Mouse (Mus musculus): ENCODE results near the gene Cfap36.

The Cfap36 gene

DNA sequence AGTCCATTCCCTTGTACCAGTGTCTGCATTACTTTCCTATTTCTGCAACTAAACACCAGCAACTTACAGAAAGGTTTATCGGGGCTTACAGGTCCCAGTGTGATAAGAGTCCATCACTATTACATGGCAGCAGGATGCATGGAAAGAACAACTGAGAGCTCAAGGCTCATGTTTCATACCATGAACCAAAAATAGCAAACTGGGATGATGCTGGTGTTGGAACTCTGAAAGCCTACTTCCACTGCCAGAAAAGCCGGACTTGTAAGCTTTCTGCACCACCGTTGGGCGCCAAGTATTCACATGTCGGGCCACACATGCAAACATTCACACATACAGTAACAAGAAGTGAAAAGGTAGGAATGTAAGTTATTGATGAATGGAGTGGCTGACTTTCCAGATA is 65.5 kb downstream of the Cfap36 start:
- in situ Hi-C loops (cut with MboI, MseI), result no loop called here

DNA sequence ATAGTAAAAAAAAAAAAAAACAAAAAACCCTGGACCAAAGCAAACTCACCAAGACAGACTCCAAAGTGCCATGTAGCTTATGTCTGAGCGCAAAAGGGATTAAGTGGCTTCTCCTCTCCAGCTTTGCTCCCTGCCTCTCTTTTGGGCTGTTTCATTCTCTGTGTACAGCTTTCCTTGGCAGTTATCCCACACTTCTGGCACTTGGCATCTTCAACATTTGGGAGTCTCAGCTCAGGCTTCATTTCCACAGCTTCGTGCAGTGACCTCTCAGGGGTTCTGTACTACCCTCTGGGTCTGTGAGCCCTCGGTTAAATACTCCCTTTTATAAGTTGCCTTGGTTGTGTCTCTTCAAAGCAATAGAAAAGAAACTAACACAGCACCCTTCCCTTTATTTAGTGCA is 66.6 kb downstream of the Cfap36 start:
- in situ Hi-C loops (cut with MboI, MseI), result no loop called here

DNA sequence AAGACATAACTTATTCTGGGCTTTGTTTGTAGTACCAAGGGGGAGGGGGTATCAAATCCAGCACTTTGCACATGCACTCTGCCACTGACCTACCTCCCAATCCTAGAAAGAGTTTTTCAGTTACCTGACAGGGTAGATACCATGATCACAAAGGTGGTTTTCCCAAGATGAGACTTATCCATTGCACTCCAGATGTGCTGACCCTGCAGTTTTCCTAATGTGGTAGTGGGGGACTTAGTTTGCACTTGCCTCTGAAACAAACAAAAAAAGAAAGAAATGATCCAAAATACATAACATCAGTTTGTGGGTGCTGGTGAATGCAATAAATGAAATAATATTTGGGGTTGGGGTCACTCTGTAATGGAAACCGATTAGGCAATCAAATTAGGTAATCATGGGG is 67.9 kb downstream of the Cfap36 start:
- in situ Hi-C loops (cut with MboI, MseI), result loop anchor here (10.0 kb wide), 1 partner anchor 365 kb away; the partner anchor contains the start of genes Clhc1 and Rps27a

DNA sequence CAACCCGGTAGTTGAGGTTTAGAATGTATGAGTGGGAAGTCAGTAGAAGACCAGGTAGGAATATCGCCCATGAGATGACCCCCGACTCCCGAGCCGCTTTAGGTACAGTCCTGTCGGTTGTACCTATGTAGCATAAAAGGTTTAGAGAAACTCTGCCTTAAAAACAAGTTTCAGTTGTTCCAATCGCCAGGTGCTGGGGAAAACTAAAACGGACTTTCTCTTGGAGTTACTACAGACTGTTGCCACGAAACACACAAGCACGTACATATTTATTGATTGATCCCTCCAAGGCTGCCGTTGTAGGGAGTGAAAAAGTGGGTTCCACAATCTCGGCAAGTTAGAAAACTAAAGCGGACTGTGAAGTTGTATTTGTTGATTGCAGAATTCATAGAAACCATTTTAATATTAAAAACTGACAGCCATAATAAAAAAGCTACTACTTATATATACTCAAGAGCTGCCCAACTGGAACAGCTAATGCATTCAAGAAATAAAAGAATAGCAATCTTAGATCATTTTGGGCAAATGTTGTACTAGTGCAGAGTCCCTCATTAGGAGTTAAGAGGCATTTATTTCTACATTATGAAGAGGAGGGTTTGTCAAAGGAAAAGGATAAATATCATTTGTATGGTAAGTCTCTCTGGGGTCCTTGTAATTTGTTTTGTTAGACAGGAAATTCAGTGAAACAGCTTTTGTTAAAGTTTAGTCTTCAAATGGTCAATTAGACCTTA is 73.3 kb downstream of the Cfap36 start:
- in situ Hi-C loops (cut with MboI, MseI), result loop anchor here (10.0 kb wide), 1 partner anchor 371 kb away; the partner anchor contains the start of genes Clhc1 and Rps27a

DNA sequence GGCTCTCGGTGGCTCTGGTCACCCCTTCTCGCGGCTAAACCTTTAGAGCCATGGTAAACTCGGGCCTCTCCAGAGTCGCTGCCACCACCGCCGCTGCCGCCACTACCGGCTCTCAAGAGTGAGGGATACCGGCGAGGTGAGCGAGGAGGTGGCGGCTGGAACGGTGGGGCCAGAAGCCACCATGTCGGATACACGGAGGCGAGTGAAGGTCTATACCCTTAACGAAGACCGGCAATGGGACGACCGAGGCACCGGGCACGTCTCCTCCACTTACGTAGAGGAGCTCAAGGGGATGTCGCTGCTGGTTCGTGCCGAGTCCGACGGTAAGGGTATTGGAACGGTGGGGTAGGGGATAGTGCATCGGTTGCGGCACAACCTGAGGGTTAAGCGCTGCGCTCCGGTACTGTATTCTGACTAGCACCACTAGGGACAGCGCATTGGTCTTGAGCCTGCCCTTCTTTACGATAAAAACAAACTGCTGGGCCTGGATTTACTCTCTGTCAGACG is 74.0 kb downstream of the Cfap36 start:
- in situ Hi-C loops (cut with MboI, MseI), result loop anchor here (10.0 kb wide), 1 partner anchor 372 kb away; the partner anchor contains the start of genes Clhc1 and Rps27a

DNA sequence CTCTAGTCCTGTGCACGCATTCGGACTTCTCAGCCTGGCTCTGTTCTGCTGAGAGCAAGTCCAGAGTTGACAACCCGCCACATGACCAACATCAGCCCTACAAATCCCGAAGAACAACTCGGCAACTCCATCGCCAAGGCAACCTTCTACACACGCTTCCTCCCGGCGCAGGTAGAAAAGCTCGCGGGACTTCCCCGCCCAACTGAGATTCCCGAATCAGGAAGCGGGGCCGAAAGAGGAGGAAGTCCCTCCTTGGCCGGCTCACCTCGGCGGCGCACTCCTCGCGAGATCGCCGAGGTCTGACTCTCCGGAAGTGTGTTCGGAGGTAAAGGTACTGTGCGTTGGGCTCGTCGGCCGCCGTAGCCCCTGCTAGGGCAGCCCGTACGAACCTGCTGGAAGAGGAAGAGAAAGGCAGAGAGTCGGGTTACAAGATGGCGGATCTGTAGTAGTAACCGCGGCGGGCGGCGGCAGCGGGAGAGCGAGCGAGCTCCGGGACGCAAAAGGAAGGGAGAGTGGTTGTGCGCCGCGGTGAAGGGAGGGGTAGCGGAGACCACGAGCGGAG is 74.6 kb downstream of the Cfap36 start, which contains the start of gene Ppp4r3b:
TSS of gene Ppp4r3b (plus strand) at position 328 of the 562 bp plus-strand sequence.
- in situ Hi-C loops (cut with MboI, MseI), result loop anchor here (10.0 kb wide), 1 partner anchor 372 kb away; the partner anchor contains the start of genes Clhc1 and Rps27a

DNA sequence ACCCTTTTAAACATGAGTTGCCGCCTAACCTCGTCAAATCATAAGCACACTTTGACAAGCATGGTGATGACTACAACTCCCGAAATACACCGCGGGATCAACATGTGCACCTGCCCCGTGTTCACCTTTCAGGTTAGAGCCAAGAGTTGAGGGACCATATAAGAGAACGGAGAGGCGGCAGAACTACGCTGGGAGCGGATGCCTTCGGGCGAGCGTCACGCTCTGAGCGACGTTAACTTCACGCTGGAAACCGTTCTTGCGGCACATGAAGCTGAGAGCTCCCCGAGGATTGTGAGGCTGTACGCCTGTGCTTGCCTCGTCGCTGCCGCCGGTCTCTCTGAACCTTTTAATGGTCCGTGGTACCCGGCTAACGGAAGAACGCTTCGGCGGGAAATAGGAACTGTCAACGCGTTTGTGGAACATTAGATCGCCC is 75.2 kb downstream of the Cfap36 start:
- in situ Hi-C loops (cut with MboI, MseI), result loop anchor here (10.0 kb wide), 1 partner anchor 373 kb away; the partner anchor contains the start of genes Clhc1 and Rps27a
